Mouse (Mus musculus) hindbrain, embryonic 13.5 days (tissue): Measurements from ENCODE around the gene Nipsnap2. TPM values are rescaled to one million over a fixed set of nuclear protein-coding genes. Genes with fewer than 3 reads are reported as not detected.
"Not testable (repeated sequence)": the region's sequence is repeated elsewhere in the genome, so short reads cannot be mapped to it uniquely, and the experiment has no call there.

Experiments
- ATAC-seq: fragments of 200-750 bp; cut with Nextera tagmentation; 2 replicates; pipeline ENCODE4 v1.8.0; 2017; ENCODE audit warnings: moderate TSS enrichment; ENCODE audit not compliant: low FRiP score
- H3K27ac ChIP-seq: fragments of 300-500 bp; sonication (generic); 2 replicates; pipeline ENCODE4 v1.5.1; 2015; ENCODE audit warnings: inconsistent platforms, mild to moderate bottlenecking, moderate library complexity
- H3K27me3 ChIP-seq: fragments of 300-500 bp; sonication (generic); 2 replicates; pipeline ENCODE4 v1.6.1; 2015; ENCODE audit warnings: mild to moderate bottlenecking, inconsistent platforms
- H3K36me3 ChIP-seq: fragments of 300-500 bp; sonication (generic); 2 replicates; pipeline ENCODE4 v1.6.1; 2015; ENCODE audit warnings: mild to moderate bottlenecking, inconsistent platforms
- H3K4me1 ChIP-seq: fragments of 300-500 bp; sonication (generic); replicated peaks from 2 replicates; pipeline ENCODE4 v1.6.1; 2015; ENCODE audit warnings: inconsistent platforms
- H3K4me2 ChIP-seq: fragments of 300-500 bp; sonication (generic); 2 replicates; pipeline ENCODE4 v1.6.1; 2015; ENCODE audit warnings: inconsistent platforms, mild to moderate bottlenecking, moderate library complexity
- H3K4me3 ChIP-seq: fragments of 300-500 bp; sonication (generic); 2 replicates; pipeline ENCODE4 v1.5.1; 2015; ENCODE audit warnings: mild to moderate bottlenecking, inconsistent platforms
- H3K9ac ChIP-seq: fragments of 300-500 bp; sonication (generic); 2 replicates; pipeline ENCODE4 v1.6.1; 2015; ENCODE audit warnings: mild to moderate bottlenecking, inconsistent platforms
- H3K9me3 ChIP-seq: fragments of 300-500 bp; sonication (generic); 2 replicates; pipeline ENCODE4 v1.6.1; 2016; ENCODE audit warnings: inconsistent platforms
- WGBS: fragments of 180-500 bp; shearing (Covaris S2); methylation state at CpG from one replicate; pipeline ENCODE4 v1.1.7; 2015; 5-methylcytosine and 5-hydroxymethylcytosine counted together
- polyA plus RNA-seq: library from polyadenylated mRNA; unstranded; fragments of >200 nt; fragmentation: Nextera tagmentation; extraction: Ambion mirVana; gene quantifications from 2 replicates; pipeline ENCODE4 v1.2.1, GENCODE M21; 2015

Gene Nipsnap2
- polyA plus RNA-seq, 1 experiment from 2014 or later: 89.1 TPM

- 15% methylated on average over 11 of the region's 11 CpGs for WGBS
- Histone ChIP-seq H3K36me3 (peaks cover 42% of the 10 kb centered on the region), H3K4me1 (peaks cover 25% of the 10 kb centered on the region), H3K9me3 (no peaks in the 10 kb centered on the region), H3K9ac (peak overlapping the region; percentile 87), H3K27ac (peak overlapping the region; percentile 96), H3K27me3 (no peaks in the 10 kb centered on the region), H3K4me2 (peak overlapping the region; percentile 89), H3K4me3 (peak overlapping the region; percentile 75)
- no peak for ATAC-seq
These were observed 63.1 kb downstream of the Nipsnap2 start for GRCm38 (mm10) chr5:129787818-129788593.

DNA sequence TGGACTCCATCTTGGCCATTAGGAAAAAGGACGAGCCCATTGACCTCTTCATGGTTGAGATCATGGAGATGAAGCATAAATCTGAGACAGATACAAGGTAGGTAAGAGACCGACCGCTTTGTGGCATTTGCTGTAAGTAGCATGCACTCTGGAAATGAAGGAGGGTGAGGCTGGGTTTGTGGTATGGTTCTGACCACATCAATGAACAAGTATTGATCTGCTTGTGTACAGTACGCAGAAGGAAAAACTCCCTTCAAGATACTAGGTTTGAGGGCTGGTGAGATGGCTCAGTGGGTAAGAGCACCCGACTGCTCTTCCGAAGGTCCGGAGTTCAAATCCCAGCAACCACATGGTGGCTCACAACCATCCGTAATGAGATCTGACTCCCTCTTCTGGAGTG lies 65.7 kb downstream of the Nipsnap2 start:
- not testable (repeated sequence) for H3K9ac ChIP-seq, H3K9me3 ChIP-seq, H3K27ac ChIP-seq, H3K27me3 ChIP-seq, ATAC-seq, H3K4me3 ChIP-seq, H3K4me2 ChIP-seq
- WGBS: 93% methylated on average over 8 of the region's 8 CpGs
- H3K4me1 ChIP-seq: peaks cover 25% of the 10 kb centered on the region
- peaks cover 56% of the 10 kb centered on the region for H3K36me3 ChIP-seq

Other genes starting within 250 kb of the Nipsnap2 start
- gene Sfswap, start 223.8 kb upstream of the Nipsnap2 start, polyA plus RNA-seq: 49.7 and 56.5 TPM in 2 replicates
- gene Mmp17, start 140.9 kb upstream of the Nipsnap2 start, polyA plus RNA-seq: 5.2 and 7.5 TPM in 2 replicates
- gene Zfp11, start 55.0 kb upstream of the Nipsnap2 start, polyA plus RNA-seq: 8.2 and 8.7 TPM in 2 replicates
- gene Sept14, start 16.6 kb upstream of the Nipsnap2 start, polyA plus RNA-seq: not detected in 2 replicates
- gene Mrps17, start 9.6 kb upstream of the Nipsnap2 start, polyA plus RNA-seq: 168 and 174 TPM in 2 replicates
- gene Psph, start 62.4 kb downstream of the Nipsnap2 start, polyA plus RNA-seq: 34.3 and 38.5 TPM in 2 replicates
- 31.7 and 37.8 TPM in 2 replicates for gene Sumf2, start 121.9 kb downstream of the Nipsnap2 start, polyA plus RNA-seq
- 858 and 885 TPM in 2 replicates for gene Chchd2, start 162.4 kb downstream of the Nipsnap2 start, polyA plus RNA-seq
- 14.6 and 15.1 TPM in 2 replicates for gene Zbed5, start 170.7 kb downstream of the Nipsnap2 start, polyA plus RNA-seq
- gene Phkg1, start 173.5 kb downstream of the Nipsnap2 start, polyA plus RNA-seq: 0.30 and 0.40 TPM in 2 replicates
- 7.4 and 7.7 TPM in 2 replicates for gene Nupr1l, start 183.5 kb downstream of the Nipsnap2 start, polyA plus RNA-seq
- gene Vkorc1l1, start 216.9 kb downstream of the Nipsnap2 start, polyA plus RNA-seq: 31.1 and 32.5 TPM in 2 replicates